Mouse (Mus musculus): ENCODE measurements at regions not wholly inside any gene's neighbourhood (a gene's known extent, or its start where the extent isn't known, plus 50 kb on each side); places are given as distances from the start of the nearest gene placed in this dataset.

DNA sequence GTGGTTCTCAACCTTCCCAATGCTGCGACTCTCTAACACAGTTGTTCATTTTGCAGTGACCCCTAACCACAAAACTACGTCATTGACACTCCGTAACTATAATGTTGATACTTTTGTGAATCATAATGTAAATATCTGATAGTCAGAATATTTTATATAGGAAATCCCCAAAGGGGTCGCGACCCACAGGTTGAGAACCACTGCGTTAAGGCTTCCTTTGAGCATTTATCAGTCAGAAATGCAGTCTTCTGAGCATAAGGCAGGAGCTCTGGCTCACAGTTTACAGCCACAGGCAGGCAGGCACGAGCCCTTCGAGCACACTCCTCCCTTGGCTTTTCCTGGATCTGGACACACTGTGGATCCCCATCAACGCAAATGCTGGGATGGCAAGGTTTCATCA is 57.0 kb downstream of the Nxnl2 start:
- no peak for DNase-seq (ENCODE audit: low spot score)

- no peak for DNase-seq (ENCODE audit: low spot score)
These were observed 58.3 kb downstream of the Nxnl2 start for GRCm38 (mm10) chr13:51228862-51229770.

DNA sequence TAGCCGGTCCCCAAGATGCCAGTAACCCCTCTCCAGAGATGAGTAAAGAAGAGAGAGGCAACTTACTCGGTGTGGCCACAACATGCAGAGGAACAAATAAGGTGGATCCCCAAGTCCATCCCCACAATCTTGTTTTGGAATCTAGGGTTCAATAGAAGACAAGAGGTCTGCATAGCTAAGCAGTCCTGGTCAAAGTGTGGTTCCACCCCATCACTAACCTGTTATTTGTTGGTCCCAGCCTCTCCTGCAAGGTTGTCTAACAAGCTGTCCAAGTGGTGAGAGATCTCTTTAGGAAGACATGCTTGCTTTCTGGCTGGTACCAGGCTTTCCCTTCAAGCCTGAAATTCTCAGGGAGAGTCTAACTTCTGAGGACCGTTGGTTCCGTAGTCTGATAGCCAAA is 59.0 kb downstream of the Nxnl2 start:
- no peak for DNase-seq (ENCODE audit: low spot score)

- DNase-seq (ENCODE audit: low spot score), result no peak
These were observed 60.8 kb downstream of the Nxnl2 start for GRCm38 (mm10) chr13:51231586-51231985.

DNA sequence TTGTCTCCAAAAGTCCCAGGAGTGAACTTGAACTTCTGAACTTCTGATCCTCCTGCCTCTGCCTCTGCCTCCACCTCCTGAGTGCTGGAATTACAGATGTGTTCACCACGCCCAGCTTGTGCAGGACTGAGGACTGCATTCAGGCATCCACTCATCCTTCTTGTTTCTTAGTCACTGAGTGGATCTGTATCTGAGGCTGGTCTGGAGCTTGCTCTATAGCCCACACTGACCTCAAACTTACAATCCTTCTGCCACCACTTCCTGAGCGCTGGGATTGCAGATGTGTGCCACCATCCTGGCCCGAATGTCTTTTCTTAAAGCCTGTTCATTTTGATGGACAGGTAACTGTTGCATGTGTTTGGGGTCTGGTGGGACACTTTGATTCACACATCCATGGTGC is 76.6 kb downstream of the Nxnl2 start:
- DNase-seq (ENCODE audit: low spot score), result no peak

DNA sequence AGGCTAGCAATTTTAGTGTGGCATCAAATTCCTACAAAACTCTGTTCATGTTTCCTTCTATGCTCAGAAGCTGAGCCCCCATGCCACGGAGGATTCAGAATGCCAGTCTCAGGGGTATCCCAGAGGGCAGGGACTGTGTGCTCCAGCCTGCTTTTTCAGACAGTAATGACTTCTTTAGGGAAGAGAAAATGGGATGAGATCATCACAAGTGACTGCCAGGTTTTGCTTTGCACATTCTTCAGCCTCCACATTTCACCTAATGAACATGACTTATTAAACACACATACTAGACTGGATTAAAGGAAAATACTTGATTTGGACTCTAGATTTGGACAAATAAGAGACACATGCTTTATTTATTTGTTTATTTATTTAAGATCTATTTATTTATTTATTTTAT is 82.5 kb downstream of the Nxnl2 start:
- no peak for DNase-seq (ENCODE audit: low spot score)

DNA sequence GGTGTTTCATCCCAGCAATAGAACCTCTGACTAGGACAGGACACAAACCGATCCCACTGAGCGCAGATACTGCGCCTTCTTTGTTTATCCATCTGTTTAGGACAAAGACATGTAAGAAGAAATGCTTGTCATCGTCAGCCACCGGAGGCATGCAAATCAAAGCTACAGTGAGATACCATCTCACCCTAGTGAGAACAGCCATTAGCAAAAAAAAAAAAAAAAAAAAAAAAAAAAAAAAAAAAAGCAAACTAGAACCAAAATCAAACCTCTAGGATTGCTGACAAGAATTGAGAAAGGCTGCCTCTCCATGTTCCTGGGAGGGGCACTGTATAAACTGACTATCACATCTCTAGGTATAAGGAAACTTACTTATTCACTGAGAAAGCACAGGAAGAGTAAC is 84.9 kb downstream of the Nxnl2 start:
- no peak for DNase-seq (ENCODE audit: low spot score)

GRCm38 (mm10) chr13:51258752-51259721 is 88.2 kb downstream of the Nxnl2 start:
- DNase-seq (ENCODE audit: low spot score), result no peak

DNA sequence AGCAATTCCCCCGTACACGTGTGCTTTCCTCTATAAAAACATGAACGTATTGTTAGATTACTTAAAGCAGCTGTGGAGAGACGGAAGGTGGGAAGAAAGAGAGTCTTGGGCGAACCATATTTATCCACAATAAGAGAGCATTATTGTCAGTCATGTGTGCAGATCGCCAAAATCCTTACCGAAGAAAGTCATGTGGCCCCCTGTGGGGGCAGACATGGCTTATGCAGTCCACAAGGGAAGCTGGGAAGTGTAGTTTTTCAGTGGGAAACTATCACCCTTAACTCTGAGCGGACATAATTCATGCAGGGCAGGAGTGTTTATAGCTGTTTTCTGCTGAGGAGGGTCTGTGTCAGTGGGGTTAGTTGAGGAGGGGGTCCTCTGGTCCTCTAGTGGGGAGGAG is 90.8 kb downstream of the Nxnl2 start:
- no peak for DNase-seq (ENCODE audit: low spot score)

DNA sequence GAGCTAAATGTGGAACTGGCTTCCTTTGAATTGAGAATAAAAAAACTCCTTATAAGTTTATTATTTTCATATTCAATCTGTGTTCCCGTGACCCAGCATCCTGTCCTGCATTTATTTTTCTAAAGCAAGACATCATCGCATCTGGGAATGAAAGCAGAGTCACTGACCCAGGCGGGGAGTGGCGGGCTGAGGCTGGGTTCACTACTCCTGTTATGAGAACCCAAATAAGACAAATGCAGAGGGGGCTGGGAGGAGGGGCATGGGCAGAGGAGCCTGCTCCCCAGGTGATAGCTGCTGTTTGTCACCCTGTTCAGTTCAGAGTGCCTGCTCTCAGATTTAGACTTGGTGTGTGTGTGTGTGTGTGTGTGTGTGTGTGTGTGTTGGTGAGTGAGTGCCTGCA is 102.0 kb downstream of the Nxnl2 start:
- no peak for DNase-seq (ENCODE audit: low spot score)

DNA sequence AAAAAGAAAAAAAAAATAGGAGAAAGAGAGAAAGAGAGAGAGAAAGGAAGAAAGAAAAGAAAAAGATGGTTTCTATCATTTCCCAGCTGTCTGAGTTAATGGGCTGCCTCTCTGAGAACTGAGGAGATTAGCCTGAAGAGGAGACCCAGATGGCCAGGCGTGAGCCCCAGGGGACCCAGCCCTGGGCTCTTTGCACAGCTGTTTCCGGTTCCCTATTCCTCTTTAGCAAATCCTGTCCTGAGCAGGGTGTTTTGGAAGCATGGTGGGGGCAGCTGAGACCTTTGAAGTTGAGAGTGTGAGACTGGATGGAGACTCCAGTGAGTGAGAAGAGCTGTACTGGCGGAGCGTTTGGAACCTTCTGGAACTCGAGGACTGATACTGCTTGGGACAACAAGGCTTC is 103.8 kb downstream of the Nxnl2 start:
- DNase-seq (ENCODE audit: low spot score), result no peak

DNA sequence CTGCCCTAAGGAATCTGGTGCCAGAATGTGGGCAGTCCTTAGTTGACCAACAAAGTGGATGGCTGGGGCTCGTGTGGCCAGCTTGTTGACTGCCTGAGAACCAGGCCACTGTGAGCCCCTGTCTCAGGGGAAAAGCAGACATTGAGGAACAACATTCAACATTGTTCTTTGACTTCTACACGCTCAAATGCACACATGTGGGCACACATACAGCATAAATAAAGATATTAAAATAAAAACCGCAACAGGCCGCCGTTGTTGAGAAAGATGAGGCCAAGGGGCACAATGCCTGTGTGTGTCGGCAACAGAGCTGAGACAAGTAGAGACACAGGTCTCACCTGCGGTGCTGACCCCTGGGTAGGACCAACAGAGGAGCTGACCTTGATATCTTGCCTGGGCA is 105.8 kb downstream of the Nxnl2 start:
- DNase-seq (ENCODE audit: low spot score), result no peak

DNA sequence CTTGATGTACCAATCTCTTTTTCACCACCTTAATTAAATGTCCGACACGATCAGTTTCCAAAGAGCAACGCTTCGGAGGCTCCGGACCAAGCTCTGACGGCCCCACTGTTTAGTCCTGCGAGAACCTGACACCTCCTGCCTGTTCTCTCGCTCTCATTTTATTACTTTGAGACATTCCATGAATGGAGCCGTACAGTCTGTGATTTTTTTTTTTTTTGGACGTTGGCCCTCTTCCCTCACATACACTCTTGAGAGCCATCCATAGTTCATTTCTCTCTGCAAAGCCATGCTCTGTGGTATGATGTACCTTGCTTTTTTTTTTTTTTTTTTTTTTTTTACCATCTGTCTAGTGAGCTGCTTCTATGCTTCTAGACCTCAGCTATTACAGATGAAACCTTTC is 106.7 kb downstream of the Nxnl2 start:
- DNase-seq (ENCODE audit: low spot score), result no peak

GRCm38 (mm10) chr13:51279642-51280387 is 109.0 kb downstream of the Nxnl2 start:
- DNase-seq (ENCODE audit: low spot score), result no peak

DNA sequence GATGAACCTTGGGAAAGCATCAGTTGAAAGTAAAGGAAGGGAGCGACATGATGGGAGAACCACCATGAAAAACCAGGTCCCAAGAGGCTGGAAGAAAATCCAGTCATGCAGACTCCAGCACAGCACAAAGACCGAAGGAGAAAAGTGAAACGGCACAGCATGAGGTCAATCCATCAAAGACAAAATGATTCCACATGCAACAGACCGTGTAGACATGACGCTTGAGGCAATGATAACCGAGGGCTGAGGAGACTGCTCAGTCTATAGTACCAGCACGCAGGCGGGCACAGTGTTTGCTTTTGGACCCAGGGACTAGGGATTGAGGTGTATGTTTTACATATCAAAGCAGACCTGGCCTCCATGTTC is 109.5 kb downstream of the Nxnl2 start:
- DNase-seq (ENCODE audit: low spot score), result no peak

DNA sequence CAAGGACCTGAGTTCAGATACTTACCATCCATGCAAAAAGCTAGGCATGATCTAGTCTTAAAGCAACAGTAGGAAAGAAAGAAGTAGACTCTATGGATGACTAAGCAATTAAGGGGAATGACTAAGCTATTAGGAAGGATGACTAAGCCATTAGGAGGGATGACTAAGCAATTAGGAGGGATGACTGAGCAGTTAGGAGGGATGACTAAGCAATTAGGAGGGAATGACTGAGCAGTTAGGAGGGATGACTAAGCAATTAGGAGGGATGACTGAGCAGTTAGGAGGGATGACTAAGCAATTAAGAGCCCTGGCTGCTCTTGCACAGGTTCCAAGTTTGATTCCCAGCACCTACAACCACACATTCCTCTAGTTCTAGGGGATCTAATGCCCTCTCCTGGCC is 113.9 kb downstream of the Nxnl2 start:
- no peak for DNase-seq (ENCODE audit: low spot score)

DNA sequence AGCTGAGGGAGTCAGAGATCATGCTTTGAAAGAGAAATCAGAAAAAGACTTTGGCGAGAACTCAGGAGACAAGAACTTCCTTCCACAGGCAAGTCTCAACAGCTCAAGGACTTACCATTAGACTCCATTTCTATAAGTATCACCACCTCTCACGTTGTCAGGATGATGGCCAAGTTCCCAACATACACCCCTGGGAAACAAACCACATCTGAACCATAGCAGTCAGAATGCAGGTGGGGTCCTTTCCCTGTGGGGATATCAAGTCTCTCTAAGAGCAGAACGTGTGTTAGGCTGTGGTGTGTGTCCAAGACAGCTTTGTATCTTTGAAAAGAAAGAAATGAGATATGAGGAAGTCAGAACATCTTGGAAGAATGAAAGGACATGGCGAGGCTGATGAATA is 118.6 kb downstream of the Nxnl2 start:
- DNase-seq (ENCODE audit: low spot score), result no peak

DNA sequence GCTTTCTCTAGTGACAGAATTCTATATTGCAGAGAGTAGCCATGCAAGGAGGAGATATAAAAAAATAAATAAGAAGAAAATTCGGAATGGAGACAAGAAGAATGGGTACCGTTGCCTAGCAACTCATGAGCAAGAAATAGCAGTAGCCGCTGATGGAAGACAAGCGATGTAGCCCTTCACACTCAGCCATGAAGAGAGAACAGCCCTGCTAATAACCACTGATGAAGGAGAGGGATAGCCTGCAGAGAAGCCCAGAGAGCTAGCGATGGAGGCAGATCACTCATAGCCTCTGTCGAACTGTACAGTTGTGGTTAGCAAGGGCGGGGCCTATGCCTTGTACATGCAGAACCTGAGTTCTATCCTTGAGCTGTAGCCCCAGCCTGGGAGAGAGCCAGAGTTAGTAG is 118.4 kb upstream of the S1pr3 start:
- no peak for DNase-seq (ENCODE audit: low spot score)

DNA sequence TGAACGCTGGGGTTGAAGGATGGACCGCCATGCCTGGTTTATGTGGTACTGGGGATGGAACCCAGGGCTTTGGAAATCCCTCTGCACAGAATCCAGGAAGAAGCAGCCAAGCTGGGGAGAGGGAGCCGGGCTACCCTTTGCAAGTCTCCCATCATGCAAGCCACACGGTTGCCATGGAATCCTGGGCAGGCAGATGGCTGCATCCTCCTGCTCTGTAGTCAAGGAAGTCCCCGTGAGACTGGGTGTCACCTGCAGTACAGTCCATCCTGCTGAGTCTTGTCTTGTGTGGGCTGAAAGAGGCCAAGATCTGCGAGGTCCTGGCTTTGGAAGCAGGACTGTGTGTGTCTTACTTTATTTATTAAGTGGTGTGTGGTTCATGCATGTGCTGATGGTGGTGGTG is 117.5 kb upstream of the S1pr3 start:
- no peak for DNase-seq (ENCODE audit: low spot score)

DNA sequence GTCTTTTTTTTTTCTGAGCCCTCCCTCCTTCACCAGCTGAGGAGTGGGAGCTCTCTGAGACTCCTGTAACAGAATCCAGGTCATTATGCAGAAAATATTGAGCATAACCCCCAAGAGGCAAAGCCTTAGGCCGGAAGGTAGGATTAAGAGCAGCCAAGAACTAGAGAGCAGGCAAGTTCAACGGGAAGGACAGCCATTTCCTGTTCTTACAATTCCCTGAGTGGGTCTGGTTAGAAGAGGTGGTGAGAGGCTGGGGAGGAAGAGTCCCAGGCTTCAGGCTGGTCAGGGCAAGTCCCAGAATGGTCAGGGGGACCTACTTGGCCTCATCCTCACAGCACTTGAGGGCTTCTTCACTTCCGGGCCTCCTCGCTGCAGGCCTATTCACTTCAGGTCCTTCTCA is 115.4 kb upstream of the S1pr3 start:
- DNase-seq (ENCODE audit: low spot score), result no peak

DNA sequence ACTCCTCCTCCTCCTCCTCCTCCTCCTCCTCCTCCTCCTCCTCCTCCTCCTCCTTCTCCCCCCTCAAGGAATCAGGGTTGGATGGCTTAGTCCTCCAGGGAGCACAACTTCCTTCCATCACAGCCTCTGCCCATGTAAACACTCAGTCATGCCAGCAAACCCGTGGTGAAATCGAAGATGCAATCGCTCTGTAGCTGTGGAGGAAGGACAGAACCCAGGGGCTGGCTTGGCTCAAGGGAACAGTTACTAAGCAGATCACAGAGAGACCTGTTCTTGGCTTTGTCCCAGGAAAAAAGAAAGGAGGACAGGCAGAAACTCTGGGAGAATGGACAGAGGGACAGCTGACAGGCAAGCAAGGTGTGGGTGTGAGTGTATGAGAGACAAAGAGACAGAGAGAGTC is 112.6 kb upstream of the S1pr3 start:
- DNase-seq (ENCODE audit: low spot score), result no peak

- DNase-seq (ENCODE audit: low spot score), result no peak
These were observed 111.1 kb upstream of the S1pr3 start for GRCm38 (mm10) chr13:51297231-51297880.
